Mouse (Mus musculus) cerebellum, postnatal 36 days (tissue): ENCODE measurements at regions not wholly inside any gene's neighbourhood (a gene's known extent, or its start where the extent isn't known, plus 50 kb on each side); places are given as distances from the start of the nearest gene placed in this dataset.
"Not testable (repeated sequence)": the region's sequence is repeated elsewhere in the genome, so short reads cannot be mapped to it uniquely, and the experiment has no call there.

ENCODE experiments used
- DNase-seq, 2 experiments: peaks; one replicate each; pipeline ENCODE4 v3.0.0; 2021 to 2022; ENCODE audit warnings: mixed read lengths in 2 of 2

- no peak for DNase-seq
Measured at GRCm38 (mm10) chr10:69045275-69045674, 106.0 kb upstream of the Rhobtb1 start.

GRCm38 (mm10) chr10:69046008-69046555 is 105.2 kb upstream of the Rhobtb1 start:
- no peak for DNase-seq

GRCm38 (mm10) chr10:69078008-69078407 is 73.2 kb upstream of the Rhobtb1 start:
- DNase-seq: no peak

- DNase-seq: no peak
Measured at GRCm38 (mm10) chr10:69086184-69086583, 65.0 kb upstream of the Rhobtb1 start.

GRCm38 (mm10) chr10:69091872-69092271 is 59.4 kb upstream of the Rhobtb1 start:
- no peak for DNase-seq

DNA sequence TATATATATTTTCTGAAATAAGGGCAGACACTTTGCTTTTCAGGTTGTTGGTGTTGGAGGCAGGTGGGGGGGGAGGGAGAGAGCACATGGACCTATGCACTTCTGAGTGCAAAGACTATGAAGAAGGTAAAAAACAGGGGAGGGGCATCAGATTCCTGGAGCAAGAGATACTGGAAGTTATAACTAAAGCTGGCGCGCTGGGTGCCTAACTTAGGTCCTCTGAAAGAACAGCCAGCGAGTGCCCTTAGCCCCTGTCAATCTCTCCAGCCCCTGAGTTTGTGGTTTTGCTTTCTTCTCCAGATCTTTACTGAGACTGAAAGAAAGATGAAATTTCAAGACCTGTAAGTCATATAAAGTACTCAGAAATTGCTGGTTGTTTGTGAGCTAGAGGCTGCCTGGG is 51.2 kb upstream of the Rhobtb1 start:
- DNase-seq: no peak

- DNase-seq: not testable (repeated sequence)
Measured at GRCm38 (mm10) chr10:69100742-69101141, 50.5 kb upstream of the Rhobtb1 start.
